Mouse (Mus musculus) lung, embryonic 15.5 days (tissue): ENCODE results near the gene Stx11. TPM values are rescaled to one million over a fixed set of nuclear protein-coding genes. Genes with fewer than 3 reads are reported as not detected.

ENCODE experiments used
- ATAC-seq: fragments of 200-750 bp; cut with Nextera tagmentation; 2 replicates; pipeline ENCODE4 v1.8.0; 2017; ENCODE audit warnings: moderate number of reproducible peaks, borderline replicate concordance; ENCODE audit not compliant: low FRiP score, low TSS enrichment; ENCODE audit errors: extremely low read depth
- H3K27ac ChIP-seq: fragments of 300-500 bp; sonication (generic); 2 replicates; pipeline ENCODE4 v1.5.1; 2015; ENCODE audit warnings: moderate library complexity, mild to moderate bottlenecking, inconsistent platforms
- H3K27me3 ChIP-seq: fragments of 300-500 bp; sonication (generic); 2 replicates; pipeline ENCODE4 v1.6.1; 2015; ENCODE audit warnings: inconsistent platforms
- H3K36me3 ChIP-seq: fragments of 300-500 bp; sonication (generic); 2 replicates; pipeline ENCODE4 v1.6.1; 2015; ENCODE audit warnings: inconsistent platforms
- H3K4me1 ChIP-seq: fragments of 300-500 bp; sonication (generic); 2 replicates; pipeline ENCODE4 v1.6.1; 2015; ENCODE audit warnings: inconsistent platforms
- H3K4me2 ChIP-seq: fragments of 300-500 bp; sonication (generic); 2 replicates; pipeline ENCODE4 v1.6.1; 2015; ENCODE audit warnings: inconsistent platforms, mild to moderate bottlenecking, moderate library complexity
- H3K4me3 ChIP-seq: fragments of 300-500 bp; sonication (generic); 2 replicates; pipeline ENCODE4 v1.5.1; 2015; ENCODE audit warnings: mild to moderate bottlenecking, inconsistent platforms
- H3K9ac ChIP-seq: fragments of 300-500 bp; sonication (generic); 2 replicates; pipeline ENCODE4 v1.6.1; 2015; ENCODE audit warnings: inconsistent platforms
- H3K9me3 ChIP-seq: fragments of 300-500 bp; sonication (generic); 2 replicates; pipeline ENCODE4 v1.6.1; 2016; ENCODE audit warnings: inconsistent platforms
- WGBS: fragments of 180-500 bp; shearing (Covaris S2); methylation state at CpG from one replicate; pipeline ENCODE4 v1.1.7; 2015; 5-methylcytosine and 5-hydroxymethylcytosine counted together
- polyA plus RNA-seq: library from polyadenylated mRNA; unstranded; fragments of >200 nt; fragmentation: Nextera tagmentation; extraction: Ambion mirVana; gene quantifications from 2 replicates; pipeline ENCODE4 v1.2.1, GENCODE M21; 2015

Gene Stx11
- polyA plus RNA-seq, 1 experiment from 2014 or later, result 5.3 TPM

DNA sequence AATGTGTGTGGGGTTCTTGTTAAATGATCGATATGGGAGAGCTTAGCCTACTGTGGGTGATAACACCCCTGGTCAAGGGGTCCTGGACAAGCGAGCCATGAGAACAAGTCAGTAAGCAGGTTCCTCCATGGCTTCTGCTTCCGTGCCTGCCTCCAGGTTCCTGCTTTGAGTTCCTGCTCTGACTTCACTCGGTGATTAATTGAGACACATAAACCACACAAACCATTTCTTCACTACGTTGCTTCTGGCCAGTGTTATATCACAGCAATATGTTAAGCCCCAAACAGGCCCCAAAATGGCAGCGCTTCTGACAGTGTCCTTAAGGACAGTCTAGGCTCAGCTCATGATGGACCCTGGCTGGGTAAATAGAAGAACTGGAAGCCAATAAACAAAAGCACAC, 35.9 kb downstream of the Stx11 start:
- Histone ChIP-seq H3K4me1 (peaks cover 22% of the 10 kb centered on the region), H3K4me3 (no peak overlapping the region), H3K27me3 (no peaks in the 10 kb centered on the region), H3K9ac (no peak overlapping the region), H3K36me3 (no peaks in the 10 kb centered on the region), H3K9me3 (no peaks in the 10 kb centered on the region), H3K4me2 (no peak overlapping the region), H3K27ac (no peak overlapping the region)
- no peak for ATAC-seq
- WGBS, result 77% methylated on average over 6 of the region's 6 CpGs

DNA sequence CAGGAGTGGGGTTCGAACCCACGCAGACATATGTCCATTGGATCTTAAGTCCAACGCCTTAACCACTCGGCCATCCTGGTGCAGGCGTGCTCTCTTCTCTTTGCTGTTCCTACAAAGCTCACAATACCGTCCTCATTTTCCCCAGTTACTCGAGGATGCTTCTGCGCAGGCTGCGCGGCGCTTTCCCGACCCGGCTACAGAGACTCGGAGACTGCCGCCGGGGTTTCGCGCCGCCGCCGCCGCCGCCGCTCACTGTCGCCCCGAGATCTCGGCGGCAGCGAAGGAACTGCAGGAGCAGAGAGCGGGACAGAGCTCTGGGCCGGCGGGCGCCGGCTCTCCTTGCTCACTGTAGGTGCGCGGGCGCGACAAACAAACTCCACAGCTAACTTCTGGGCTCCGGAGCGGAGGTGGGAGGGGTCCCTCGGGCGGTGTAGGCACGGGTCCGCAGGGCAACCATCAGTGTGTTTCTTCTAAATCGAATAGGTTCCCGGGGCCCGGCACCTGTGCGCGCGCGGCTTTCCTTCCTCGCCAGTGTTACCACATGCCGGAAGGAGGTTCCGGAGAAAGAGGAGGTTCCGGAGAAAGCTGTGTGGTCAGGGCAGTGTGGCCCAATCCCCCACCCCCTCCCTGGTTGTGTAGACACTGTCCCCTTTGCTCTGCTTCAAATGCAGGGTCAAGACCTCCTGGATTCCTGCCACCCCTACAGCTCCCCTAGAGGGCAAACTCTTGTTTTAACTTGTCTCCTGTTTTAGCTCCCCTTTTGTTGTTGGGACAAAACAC, 41.3 kb downstream of the Stx11 start:
- H3K9me3 ChIP-seq, result no peaks in the 10 kb centered on the region
- no peaks in the 10 kb centered on the region for H3K36me3 ChIP-seq
- H3K9ac ChIP-seq, result peak overlapping the region; percentile 46
- H3K4me3 ChIP-seq, result peak overlapping the region; percentile 69
- peaks cover 7% of the 10 kb centered on the region for H3K4me1 ChIP-seq
- H3K4me2 ChIP-seq, result peak overlapping the region; percentile 71
- peak; percentile 94 for ATAC-seq
- peak overlapping the region; percentile 85 for H3K27ac ChIP-seq
- 0% methylated on average over 55 of the region's 55 CpGs for WGBS
- no peaks in the 10 kb centered on the region for H3K27me3 ChIP-seq

DNA sequence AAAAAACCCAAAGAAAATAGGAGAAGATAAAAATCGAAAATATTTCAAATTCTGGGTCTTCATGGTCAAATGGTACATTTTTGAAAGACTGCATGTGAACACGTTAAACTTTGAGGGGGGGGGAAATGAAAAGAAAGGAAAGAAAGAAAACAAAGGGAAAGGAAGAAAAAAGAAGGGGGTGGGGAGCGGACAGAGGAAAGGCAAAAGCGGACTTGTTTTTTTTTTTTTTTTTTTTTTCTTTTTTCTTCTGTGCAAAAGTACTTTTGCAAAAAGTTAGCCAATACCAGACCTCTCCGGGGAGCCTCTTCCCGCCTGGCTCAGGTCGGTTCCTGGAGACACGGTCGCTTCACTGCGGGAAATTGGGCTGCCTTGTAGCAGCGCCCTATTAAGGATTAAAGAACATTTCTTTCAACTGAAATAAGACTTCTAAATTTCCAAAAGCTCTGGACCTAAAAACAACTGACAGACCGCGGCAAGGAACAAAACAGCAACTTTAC, 42.0 kb downstream of the Stx11 start:
- Histone ChIP-seq H3K4me3 (peak overlapping the region; percentile 69), H3K4me1 (peaks cover 7% of the 10 kb centered on the region), H3K9ac (peak overlapping the region; percentile 46; the same call in 1 of the 2 replicates), H3K4me2 (peak overlapping the region; percentile 71), H3K27me3 (no peaks in the 10 kb centered on the region), H3K36me3 (no peaks in the 10 kb centered on the region), H3K9me3 (no peaks in the 10 kb centered on the region), H3K27ac (peak overlapping the region; percentile 85)
- under 1% methylated on average over 13 of the region's 13 CpGs for WGBS
- peak; percentile 42; the same call in 1 of the 2 replicates for ATAC-seq

DNA sequence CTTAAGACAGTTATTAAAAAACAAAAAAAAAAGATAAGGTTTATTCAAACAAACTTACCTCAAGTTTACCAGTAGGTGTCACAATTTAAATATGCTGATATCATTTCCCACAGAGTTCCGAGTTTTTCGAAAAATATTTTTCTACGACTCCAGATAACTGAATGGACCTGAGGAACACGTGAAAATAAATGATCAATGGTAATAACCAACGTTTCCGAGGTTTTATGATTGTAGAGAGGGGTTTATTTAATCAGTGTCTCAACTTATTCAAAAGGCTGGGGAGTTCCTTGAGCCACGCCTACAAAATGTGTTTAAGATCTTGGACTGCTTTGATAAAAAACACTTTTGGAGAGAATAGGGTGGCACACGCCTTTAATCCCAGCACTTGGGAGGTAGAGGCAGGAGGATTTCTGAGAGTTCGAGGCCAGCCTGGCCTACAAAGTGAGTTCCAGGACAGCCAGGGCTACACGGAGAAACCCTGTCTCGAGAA, 42.5 kb downstream of the Stx11 start:
- no peak overlapping the region for H3K9ac ChIP-seq
- no peak overlapping the region; the same call in 1 of the 2 replicates for H3K27ac ChIP-seq
- no peaks in the 10 kb centered on the region for H3K9me3 ChIP-seq
- 25% methylated on average over 11 of the region's 11 CpGs for WGBS
- H3K4me3 ChIP-seq, result peak overlapping the region; percentile 69
- H3K4me1 ChIP-seq, result peaks cover 7% of the 10 kb centered on the region
- peak overlapping the region; percentile 71 for H3K4me2 ChIP-seq
- H3K36me3 ChIP-seq, result no peaks in the 10 kb centered on the region
- no peaks in the 10 kb centered on the region for H3K27me3 ChIP-seq
- ATAC-seq, result no peak

DNA sequence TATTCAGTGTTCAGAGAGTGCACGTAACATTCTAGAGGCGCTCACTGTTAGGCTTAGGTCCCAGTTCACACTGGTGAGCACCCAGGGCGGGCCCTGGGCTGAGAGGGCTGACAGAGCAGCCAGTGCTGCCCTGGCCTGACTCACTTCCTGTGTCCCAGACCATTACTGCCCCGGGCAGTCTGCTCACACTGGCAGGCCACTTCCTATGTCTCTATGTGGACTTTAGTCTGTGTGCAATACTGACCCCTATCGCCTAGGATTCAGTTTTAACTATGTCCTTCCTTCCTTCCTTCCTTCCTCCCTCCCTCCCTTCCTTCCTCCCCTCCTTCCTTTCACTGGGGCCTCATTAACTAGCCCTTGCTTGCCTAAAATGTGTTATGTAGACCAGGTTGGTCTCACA, 44.8 kb downstream of the Stx11 start:
- no peaks in the 10 kb centered on the region for H3K9me3 ChIP-seq
- H3K9ac ChIP-seq, result no peak overlapping the region
- 42% methylated on average over 5 of the region's 5 CpGs for WGBS
- no peak for ATAC-seq
- no peaks in the 10 kb centered on the region for H3K36me3 ChIP-seq
- H3K4me2 ChIP-seq, result no peak overlapping the region
- no peak overlapping the region for H3K27ac ChIP-seq
- H3K4me3 ChIP-seq, result no peak overlapping the region
- H3K27me3 ChIP-seq, result no peaks in the 10 kb centered on the region
- H3K4me1 ChIP-seq, result peaks cover 14% of the 10 kb centered on the region

DNA sequence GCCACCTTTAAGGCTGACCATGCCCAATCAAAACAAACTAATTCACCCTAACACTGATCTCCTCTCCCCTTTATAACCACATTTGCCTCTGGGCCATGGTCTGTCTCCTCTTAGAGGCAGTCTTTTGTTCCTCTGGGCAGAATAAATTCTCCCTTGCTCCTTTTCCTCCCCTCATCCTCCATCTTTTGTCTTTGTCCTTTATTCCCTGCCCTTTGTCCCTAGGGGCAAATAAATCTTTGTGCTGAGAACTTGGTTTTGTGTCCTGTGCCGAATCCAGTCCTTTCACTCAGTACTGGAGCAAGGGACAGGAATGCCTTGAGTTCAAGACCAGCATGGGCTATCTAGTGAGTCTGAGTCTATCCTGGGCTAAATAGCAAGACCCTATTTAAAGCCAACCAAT, 46.5 kb downstream of the Stx11 start:
- Histone ChIP-seq H3K9ac (no peak overlapping the region), H3K4me1 (peaks cover 7% of the 10 kb centered on the region), H3K27me3 (no peaks in the 10 kb centered on the region), H3K4me2 (no peak overlapping the region), H3K4me3 (no peak overlapping the region), H3K9me3 (no peaks in the 10 kb centered on the region), H3K36me3 (no peaks in the 10 kb centered on the region), H3K27ac (no peak overlapping the region)
- no peak for ATAC-seq
- 78% methylated on average over 1 of the region's 1 CpGs for WGBS

DNA sequence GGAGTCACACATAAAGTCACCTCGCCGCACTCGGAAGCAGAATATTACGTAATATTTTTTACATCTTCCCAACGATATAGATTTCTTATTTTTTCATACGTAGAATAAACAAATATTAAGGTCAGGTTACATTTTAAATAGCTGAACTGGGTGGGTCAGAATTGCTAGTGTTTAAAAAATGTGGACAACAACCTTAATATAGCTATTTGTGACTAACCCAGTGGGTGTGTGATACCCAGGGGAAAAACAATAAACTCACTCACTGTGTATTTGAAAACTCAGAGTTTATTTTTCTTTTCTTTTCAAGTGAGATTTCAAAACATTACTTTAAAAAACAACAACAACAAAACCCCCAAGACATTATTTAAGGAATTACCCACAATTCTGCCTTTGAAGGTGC, 47.7 kb downstream of the Stx11 start:
- no peak for ATAC-seq
- Histone ChIP-seq H3K36me3 (no peaks in the 10 kb centered on the region), H3K4me3 (no peak overlapping the region), H3K4me1 (peaks cover 18% of the 10 kb centered on the region), H3K9ac (no peak overlapping the region), H3K4me2 (no peak overlapping the region), H3K9me3 (no peaks in the 10 kb centered on the region), H3K27me3 (no peaks in the 10 kb centered on the region), H3K27ac (no peak overlapping the region)
- WGBS, result 76% methylated on average over 6 of the region's 6 CpGs

DNA sequence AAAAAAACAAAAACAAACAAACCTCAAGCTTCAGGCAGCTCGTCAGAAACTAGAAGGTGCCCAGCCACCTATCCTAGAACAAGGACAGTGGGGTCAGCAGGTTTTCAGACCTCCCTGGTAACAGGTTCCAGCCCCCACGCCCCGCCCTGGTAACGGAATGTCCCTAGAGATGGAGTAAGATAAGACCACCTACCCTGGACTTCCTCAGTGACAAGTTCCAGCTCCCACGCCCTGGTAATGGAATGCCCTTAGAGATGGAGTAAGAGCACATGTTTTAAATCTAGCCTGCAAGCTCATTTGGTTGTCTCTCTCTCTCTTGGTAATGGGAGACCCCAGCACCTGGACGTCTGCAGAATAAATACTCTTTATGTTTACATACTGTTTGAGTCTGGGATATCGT, 48.3 kb downstream of the Stx11 start:
- Histone ChIP-seq H3K27me3 (no peaks in the 10 kb centered on the region), H3K27ac (no peak overlapping the region), H3K9ac (no peak overlapping the region), H3K4me1 (peaks cover 18% of the 10 kb centered on the region), H3K4me3 (no peak overlapping the region), H3K36me3 (no peaks in the 10 kb centered on the region), H3K9me3 (no peaks in the 10 kb centered on the region), H3K4me2 (no peak overlapping the region)
- WGBS, result 44% methylated on average over 7 of the region's 7 CpGs
- no peak for ATAC-seq

DNA sequence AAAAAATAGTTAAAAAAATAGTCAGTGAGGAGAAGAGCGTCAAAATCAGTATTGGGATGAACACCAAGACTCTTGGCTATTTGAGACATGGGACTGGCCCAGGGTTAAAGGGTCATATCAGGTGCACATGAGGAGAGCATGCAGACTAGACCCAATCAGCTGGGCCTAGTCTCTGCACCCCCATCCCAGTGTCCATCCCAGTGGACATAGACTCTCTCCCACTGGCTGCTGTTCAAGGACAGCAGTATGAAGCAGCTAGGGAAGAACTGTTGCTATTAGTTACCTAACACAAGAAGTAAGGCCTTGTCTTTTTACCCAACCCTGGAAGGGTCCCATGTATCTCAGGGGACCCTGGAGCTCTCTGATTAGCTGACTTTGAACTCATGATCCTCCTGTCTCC, 49.9 kb downstream of the Stx11 start:
- no peaks in the 10 kb centered on the region for H3K9me3 ChIP-seq
- 96% methylated on average over 1 of the region's 1 CpGs for WGBS
- H3K4me2 ChIP-seq, result no peak overlapping the region
- H3K27me3 ChIP-seq, result no peaks in the 10 kb centered on the region
- no peak for ATAC-seq
- no peak overlapping the region for H3K27ac ChIP-seq
- H3K36me3 ChIP-seq, result no peaks in the 10 kb centered on the region
- H3K4me1 ChIP-seq, result peaks cover 18% of the 10 kb centered on the region
- H3K9ac ChIP-seq, result no peak overlapping the region
- no peak overlapping the region for H3K4me3 ChIP-seq

DNA sequence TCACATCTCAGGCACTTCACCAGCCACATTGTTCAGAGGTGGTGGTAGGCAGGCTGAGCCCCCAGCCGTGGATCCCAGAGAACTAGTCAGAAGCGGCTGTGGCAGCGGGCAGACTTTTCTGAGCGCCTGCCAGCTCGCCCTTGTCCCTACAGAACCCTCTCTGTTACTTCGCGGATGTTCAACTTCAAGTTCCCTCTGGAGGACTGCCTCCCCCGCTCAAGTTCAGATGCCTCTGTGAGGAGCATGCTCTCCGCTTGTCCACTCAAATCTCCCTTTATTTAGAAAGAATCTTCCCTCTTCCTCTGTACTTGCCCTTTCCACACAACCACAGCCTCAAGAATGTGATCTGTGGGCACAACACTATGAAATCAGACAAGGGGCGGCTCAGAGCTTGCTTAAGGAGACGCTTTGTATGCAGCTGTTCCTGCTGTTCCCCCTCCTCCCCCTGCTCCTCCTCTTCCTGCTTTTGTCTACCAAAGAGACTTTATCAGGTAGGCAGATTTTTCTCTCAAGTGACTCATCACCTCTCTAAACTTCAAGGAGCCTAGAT, 52.0 kb downstream of the Stx11 start:
- peak overlapping the region; percentile 33; the same call in 1 of the 2 replicates for H3K9ac ChIP-seq
- 22% methylated on average over 11 of the region's 11 CpGs for WGBS
- H3K4me2 ChIP-seq, result peak overlapping the region; percentile 55
- H3K4me3 ChIP-seq, result peak overlapping the region; percentile 11
- no peaks in the 10 kb centered on the region for H3K27me3 ChIP-seq
- peaks cover 18% of the 10 kb centered on the region for H3K4me1 ChIP-seq
- peak overlapping the region; percentile 52 for H3K27ac ChIP-seq
- peak; percentile 53; the same call in 1 of the 2 replicates for ATAC-seq
- H3K9me3 ChIP-seq, result no peaks in the 10 kb centered on the region
- no peaks in the 10 kb centered on the region for H3K36me3 ChIP-seq

DNA sequence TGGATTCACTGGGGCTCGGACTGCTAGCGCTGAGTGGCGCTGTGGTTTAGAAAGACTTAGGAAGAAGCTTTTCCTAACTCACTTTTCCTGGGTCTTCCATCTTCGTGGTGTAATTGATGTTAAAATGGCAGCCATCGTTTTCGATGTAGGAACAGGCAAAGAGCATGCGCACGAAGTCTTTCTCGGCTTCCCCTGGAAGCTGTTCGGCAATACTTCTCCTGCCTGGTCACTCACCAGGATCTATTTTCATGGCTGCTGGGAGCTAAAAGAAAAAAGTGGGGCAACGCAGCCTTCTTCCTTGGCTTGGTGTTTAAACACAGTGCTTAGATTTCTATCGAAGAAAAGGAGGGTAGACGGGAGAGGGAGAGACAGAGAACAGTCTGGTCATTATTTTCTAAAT, 52.6 kb downstream of the Stx11 start:
- WGBS, result 81% methylated on average over 13 of the region's 13 CpGs
- Histone ChIP-seq H3K9ac (no peak overlapping the region), H3K27ac (peak overlapping the region; percentile 52; the same call in 1 of the 2 replicates), H3K36me3 (no peaks in the 10 kb centered on the region), H3K9me3 (no peaks in the 10 kb centered on the region), H3K27me3 (no peaks in the 10 kb centered on the region), H3K4me1 (peaks cover 18% of the 10 kb centered on the region), H3K4me2 (peak overlapping the region; percentile 55), H3K4me3 (no peak overlapping the region)
- ATAC-seq, result no peak

DNA sequence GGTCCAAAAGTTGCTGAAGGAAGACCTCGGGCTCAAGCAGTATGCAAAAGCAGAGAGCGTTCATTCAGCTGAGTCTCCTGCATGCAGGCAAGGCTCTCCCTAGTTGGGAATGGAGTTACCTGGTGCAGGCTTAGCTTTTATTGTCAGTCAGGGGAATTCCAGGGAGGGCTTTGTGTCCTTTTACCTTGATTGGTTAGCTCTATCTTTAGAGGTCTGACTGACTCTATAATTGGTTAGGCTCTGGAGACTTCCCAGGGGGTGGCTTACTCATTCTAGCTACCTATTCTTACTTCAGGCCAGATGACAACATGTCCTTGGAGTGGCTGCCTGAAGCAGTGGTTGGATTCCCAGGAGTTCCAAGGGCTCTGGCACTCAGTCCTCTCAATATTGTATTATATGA, 54.2 kb downstream of the Stx11 start:
- Histone ChIP-seq H3K36me3 (no peaks in the 10 kb centered on the region), H3K27ac (no peak overlapping the region), H3K4me1 (peaks cover 10% of the 10 kb centered on the region), H3K9ac (no peak overlapping the region), H3K27me3 (no peaks in the 10 kb centered on the region), H3K9me3 (no peaks in the 10 kb centered on the region), H3K4me2 (no peak overlapping the region), H3K4me3 (no peak overlapping the region)
- no peak for ATAC-seq
- WGBS, result 88% methylated on average over 2 of the region's 2 CpGs
